Mouse (Mus musculus) midbrain, embryonic 15.5 days (tissue): ENCODE measurements around the gene H2-M10.6. TPM values are rescaled to one million over a fixed set of nuclear protein-coding genes. Genes with fewer than 3 reads are reported as not detected.

ENCODE experiments used
- ATAC-seq: fragments of 200-750 bp; cut with Nextera tagmentation; replicated peaks from 2 replicates; pipeline ENCODE4 v1.8.0; 2017; ENCODE audit warnings: moderate TSS enrichment
- H3K27ac ChIP-seq: fragments of 300-500 bp; sonication (generic); 2 replicates; pipeline ENCODE4 v1.5.1; 2015; ENCODE audit warnings: mild to moderate bottlenecking, inconsistent platforms
- H3K27me3 ChIP-seq: fragments of 300-500 bp; sonication (generic); replicated peaks from 2 replicates; pipeline ENCODE4 v1.6.1; 2015; ENCODE audit warnings: inconsistent platforms
- H3K36me3 ChIP-seq: fragments of 300-500 bp; sonication (generic); replicated peaks from 2 replicates; pipeline ENCODE4 v1.6.1; 2015; ENCODE audit warnings: inconsistent platforms
- H3K4me1 ChIP-seq: fragments of 300-500 bp; sonication (generic); 2 replicates; pipeline ENCODE4 v1.6.1; 2015; ENCODE audit warnings: inconsistent platforms
- H3K4me2 ChIP-seq: fragments of 300-500 bp; sonication (generic); 2 replicates; pipeline ENCODE4 v1.6.1; 2015; ENCODE audit warnings: inconsistent platforms, mild to moderate bottlenecking, moderate library complexity
- H3K4me3 ChIP-seq: fragments of 300-500 bp; sonication (generic); 2 replicates; pipeline ENCODE4 v1.5.1; 2015; ENCODE audit warnings: mild to moderate bottlenecking, inconsistent platforms
- H3K9ac ChIP-seq: fragments of 300-500 bp; sonication (generic); 2 replicates; pipeline ENCODE4 v1.6.1; 2015; ENCODE audit warnings: mild to moderate bottlenecking, inconsistent platforms
- H3K9me3 ChIP-seq: fragments of 300-500 bp; sonication (generic); 2 replicates; pipeline ENCODE4 v1.6.1; 2016; ENCODE audit warnings: inconsistent platforms
- WGBS: fragments of 180-500 bp; shearing (Covaris S2); methylation state at CpG from one replicate; pipeline ENCODE4 v1.1.7; 2015; ENCODE audit warnings: mixed read lengths; 5-methylcytosine and 5-hydroxymethylcytosine counted together
- polyA plus RNA-seq: library from polyadenylated mRNA; unstranded; fragments of >200 nt; fragmentation: Nextera tagmentation; extraction: Ambion mirVana; gene quantifications from 2 replicates; pipeline ENCODE4 v1.2.1, GENCODE M21; 2015

The H2-M10.6 gene
- polyA plus RNA-seq, 1 experiment from 2014 or later = not detected

DNA sequence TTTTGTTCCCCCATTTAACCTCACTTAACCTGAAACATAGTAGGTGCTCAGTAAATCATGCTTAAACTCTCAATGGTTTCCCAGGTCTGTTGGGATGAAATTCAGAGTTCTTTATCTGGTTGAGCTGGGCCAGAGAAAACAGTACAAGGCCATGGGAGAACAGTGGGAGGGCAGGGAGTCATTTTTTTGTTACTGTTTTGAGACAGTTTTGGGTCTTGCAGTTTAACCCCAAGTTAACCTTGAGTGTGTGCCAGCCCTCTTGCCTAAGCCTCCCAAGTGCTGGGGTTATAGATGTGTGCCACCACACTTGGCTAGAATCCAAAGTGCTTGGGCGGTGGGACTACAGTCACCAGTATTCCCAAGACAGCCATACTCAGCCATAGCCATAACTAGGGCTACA is 32.8 kb downstream of the H2-M10.6 start:
- Histone ChIP-seq H3K27me3 (no peaks in the 10 kb centered on the region), H3K4me1 (no peaks in the 10 kb centered on the region), H3K9me3 (no peaks in the 10 kb centered on the region), H3K36me3 (no peaks in the 10 kb centered on the region), H3K9ac (no peak overlapping the region), H3K4me2 (no peak overlapping the region), H3K4me3 (no peak overlapping the region), H3K27ac (no peak overlapping the region)
- WGBS = 88% methylated on average over 1 of the region's 1 CpGs
- no peak for ATAC-seq

DNA sequence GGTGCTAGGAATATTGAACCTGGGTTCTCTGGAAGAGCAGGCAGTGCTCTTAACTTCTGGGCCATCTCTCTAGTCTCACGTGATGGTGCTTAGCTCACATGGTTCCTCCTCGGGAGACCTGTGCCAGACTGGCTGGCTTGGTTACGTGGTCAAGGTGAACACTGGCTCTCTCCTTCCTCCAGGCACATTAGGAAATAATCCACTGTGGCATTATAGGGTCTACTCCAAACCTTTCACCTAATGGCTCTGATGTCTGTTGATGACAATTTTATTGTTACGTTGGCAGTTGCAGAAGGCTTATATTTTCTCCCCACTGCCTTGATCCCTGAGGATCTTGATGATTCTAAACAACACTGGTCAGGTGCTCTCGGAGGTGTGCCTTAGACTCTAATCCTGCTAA is 36.9 kb downstream of the H2-M10.6 start:
- Histone ChIP-seq H3K4me3 (no peak overlapping the region), H3K36me3 (peaks cover 23% of the 10 kb centered on the region), H3K9me3 (no peaks in the 10 kb centered on the region), H3K9ac (no peak overlapping the region), H3K27me3 (no peaks in the 10 kb centered on the region), H3K4me2 (no peak overlapping the region), H3K4me1 (no peaks in the 10 kb centered on the region), H3K27ac (no peak overlapping the region)
- 85% methylated on average over 5 of the region's 5 CpGs for WGBS
- no peak for ATAC-seq

DNA sequence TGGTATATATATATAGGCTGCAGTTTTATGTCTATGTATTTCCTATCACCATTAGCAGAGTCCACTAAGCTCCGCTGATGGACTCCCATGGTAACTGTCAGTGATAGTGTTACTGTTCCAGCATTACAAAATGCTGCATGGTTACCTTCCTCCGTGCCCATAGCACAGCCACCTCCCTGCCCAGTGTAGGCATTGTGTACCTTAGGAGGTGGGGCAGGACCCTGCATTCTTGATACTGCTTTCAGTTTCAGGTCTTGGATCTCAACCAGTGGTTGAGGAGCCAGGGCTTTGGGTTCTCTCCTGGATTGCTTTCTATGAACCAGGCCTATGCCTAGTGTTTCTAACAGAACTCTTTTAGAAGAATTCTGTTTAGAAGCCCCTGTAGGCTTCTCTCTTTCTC is 38.0 kb downstream of the H2-M10.6 start:
- no peak overlapping the region for H3K9ac ChIP-seq
- no peaks in the 10 kb centered on the region for H3K9me3 ChIP-seq
- H3K4me1 ChIP-seq = no peaks in the 10 kb centered on the region
- no peak overlapping the region for H3K4me2 ChIP-seq
- no peak for ATAC-seq
- H3K4me3 ChIP-seq = no peak overlapping the region
- WGBS = 89% methylated on average over 2 of the region's 2 CpGs
- no peaks in the 10 kb centered on the region for H3K27me3 ChIP-seq
- peaks cover 23% of the 10 kb centered on the region for H3K36me3 ChIP-seq
- no peak overlapping the region for H3K27ac ChIP-seq

DNA sequence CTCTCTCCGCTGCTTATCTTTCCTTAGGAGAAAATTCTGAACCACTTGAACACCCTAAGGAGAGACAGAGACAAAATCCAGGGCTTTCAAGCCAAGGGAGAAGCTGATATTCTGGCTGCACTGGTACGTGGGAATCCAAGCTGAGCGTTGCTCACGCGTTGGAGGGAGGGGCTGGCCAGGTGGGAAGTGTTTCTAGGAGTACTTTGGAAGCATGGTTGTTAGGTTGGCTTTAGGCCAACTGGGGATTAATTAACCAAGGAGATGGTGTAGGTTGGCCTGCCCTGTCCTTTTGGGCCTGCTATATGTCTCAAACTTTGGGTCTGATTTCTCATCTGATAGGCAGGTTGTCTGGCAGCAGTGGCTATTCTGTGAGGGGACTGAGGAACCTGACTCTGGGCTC is 39.2 kb downstream of the H2-M10.6 start:
- Histone ChIP-seq H3K27me3 (no peaks in the 10 kb centered on the region), H3K36me3 (peaks cover 32% of the 10 kb centered on the region), H3K4me1 (no peaks in the 10 kb centered on the region), H3K4me3 (no peak overlapping the region), H3K9me3 (no peaks in the 10 kb centered on the region), H3K27ac (no peak overlapping the region), H3K9ac (no peak overlapping the region), H3K4me2 (no peak overlapping the region)
- 89% methylated on average over 5 of the region's 5 CpGs for WGBS
- no peak for ATAC-seq

DNA sequence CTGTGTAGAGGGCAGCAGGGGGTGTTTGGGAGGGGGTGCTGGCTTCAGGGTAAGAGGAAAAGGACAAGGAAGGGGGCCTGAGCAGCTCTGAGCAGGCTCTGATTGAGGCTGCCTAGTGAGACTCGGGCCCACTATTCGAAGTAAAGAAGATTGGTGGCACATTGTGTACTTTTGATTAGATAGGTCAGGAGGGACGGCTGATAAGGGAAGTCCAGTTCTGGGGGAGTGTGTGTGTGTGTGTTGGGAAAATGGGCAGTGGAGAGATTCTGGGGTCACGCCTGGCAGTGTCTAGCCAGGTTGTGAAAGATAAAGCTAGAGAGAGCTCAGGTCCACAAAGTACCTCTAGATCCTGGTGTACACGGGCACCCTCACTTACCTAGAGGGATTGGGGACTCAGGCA is 39.7 kb downstream of the H2-M10.6 start:
- Histone ChIP-seq H3K9me3 (no peaks in the 10 kb centered on the region), H3K27ac (no peak overlapping the region), H3K4me2 (no peak overlapping the region), H3K4me3 (no peak overlapping the region), H3K4me1 (no peaks in the 10 kb centered on the region), H3K9ac (no peak overlapping the region), H3K36me3 (peaks cover 36% of the 10 kb centered on the region), H3K27me3 (no peaks in the 10 kb centered on the region)
- WGBS = 93% methylated on average over 5 of the region's 5 CpGs
- ATAC-seq = no peak

DNA sequence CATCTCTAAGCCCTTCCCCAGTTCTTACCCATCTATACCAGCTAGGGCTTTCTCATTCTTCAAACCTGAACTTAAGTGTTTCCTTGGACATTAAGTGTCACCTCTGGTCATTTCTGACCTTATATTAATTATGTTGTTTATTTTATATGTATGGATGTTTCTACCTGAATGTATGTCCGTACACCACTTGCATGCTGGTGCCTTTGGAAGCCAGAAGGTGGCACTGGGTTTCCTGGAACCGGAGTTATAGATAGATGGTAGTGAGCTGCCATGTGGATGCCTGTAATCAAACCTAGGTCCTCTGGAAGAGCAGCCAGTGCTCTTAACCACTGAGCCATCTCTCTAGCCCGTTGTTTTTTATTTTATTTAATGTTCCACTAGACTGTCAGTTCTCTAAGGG is 43.5 kb downstream of the H2-M10.6 start:
- Histone ChIP-seq H3K27me3 (no peaks in the 10 kb centered on the region), H3K4me2 (no peak overlapping the region), H3K4me3 (no peak overlapping the region), H3K9ac (no peak overlapping the region), H3K9me3 (no peaks in the 10 kb centered on the region), H3K27ac (no peak overlapping the region), H3K4me1 (no peaks in the 10 kb centered on the region), H3K36me3 (peaks cover 65% of the 10 kb centered on the region)
- 95% methylated on average over 3 of the region's 3 CpGs for WGBS
- no peak for ATAC-seq

DNA sequence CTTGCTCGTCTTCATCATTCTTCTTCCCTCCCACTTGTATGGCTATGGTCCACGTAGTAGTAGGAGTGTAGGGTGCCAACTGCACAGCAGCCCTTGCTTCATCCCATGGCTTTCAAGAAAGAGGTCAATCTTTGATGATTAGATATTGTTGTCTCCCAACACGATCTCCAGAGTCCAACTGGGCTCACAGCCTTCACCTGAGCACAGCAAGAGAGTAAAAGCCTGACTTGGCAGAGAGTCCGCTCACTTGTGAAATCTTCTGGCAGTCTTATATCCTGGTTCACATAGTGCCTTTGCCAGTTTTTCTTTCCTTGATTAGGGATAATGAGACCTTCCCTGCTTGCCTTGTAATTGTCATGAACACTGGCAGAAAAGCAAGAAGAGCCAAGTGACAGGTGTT is 44.3 kb downstream of the H2-M10.6 start:
- H3K9me3 ChIP-seq = no peaks in the 10 kb centered on the region
- H3K4me1 ChIP-seq = no peaks in the 10 kb centered on the region
- H3K4me3 ChIP-seq = no peak overlapping the region
- no peak for ATAC-seq
- peaks cover 58% of the 10 kb centered on the region for H3K36me3 ChIP-seq
- H3K4me2 ChIP-seq = no peak overlapping the region
- H3K9ac ChIP-seq = no peak overlapping the region
- no peaks in the 10 kb centered on the region for H3K27me3 ChIP-seq
- WGBS = 91% methylated on average over 4 of the region's 4 CpGs
- no peak overlapping the region for H3K27ac ChIP-seq

DNA sequence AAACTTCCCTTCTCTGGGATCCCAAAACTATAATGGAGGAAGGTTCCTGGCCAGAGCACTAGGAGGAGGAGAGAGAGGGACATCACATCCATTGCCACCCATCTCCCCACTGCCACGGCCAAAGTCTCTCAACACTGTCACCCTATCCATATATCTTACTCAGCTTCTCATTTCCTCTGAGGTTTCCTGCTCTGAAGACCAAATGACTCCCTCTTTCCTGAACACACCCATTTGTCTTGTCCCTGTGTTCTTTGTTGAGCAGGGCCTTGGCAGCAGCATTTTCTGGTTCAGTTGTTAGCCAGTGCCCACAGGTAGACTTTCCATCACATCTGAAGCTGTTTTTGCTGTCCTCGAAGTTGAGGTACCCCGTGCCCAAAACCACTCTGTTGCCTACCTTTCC is 46.2 kb downstream of the H2-M10.6 start:
- H3K27ac ChIP-seq = no peak overlapping the region
- WGBS = 94% methylated on average over 3 of the region's 3 CpGs
- no peaks in the 10 kb centered on the region for H3K4me1 ChIP-seq
- no peaks in the 10 kb centered on the region for H3K27me3 ChIP-seq
- no peak overlapping the region for H3K4me2 ChIP-seq
- no peak overlapping the region for H3K9ac ChIP-seq
- H3K36me3 ChIP-seq = peaks cover 41% of the 10 kb centered on the region
- ATAC-seq = no peak
- H3K4me3 ChIP-seq = no peak overlapping the region
- H3K9me3 ChIP-seq = no peaks in the 10 kb centered on the region

DNA sequence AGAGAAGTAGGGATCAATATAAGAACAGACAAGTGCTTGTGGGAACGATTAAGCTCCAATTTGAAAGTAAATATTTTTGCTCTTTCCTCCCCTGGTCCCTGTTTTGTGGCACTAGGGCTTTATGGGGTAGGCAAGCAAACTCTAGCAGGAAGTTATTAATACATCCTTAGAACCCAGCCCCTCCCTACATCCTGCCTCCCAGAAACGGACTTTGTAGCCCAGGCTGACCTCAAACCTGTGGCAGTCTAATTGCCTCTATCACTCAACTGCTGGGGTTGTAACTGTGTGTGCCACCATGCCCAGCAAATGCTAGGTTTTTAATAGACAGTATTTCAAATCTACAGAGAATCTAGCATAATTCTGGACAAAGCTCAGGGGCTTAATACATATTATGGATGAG is 49.7 kb downstream of the H2-M10.6 start:
- Histone ChIP-seq H3K27ac (no peak overlapping the region), H3K4me3 (no peak overlapping the region), H3K4me1 (peaks cover 2% of the 10 kb centered on the region), H3K36me3 (peaks cover 27% of the 10 kb centered on the region), H3K4me2 (no peak overlapping the region), H3K9ac (no peak overlapping the region), H3K9me3 (no peaks in the 10 kb centered on the region), H3K27me3 (peaks cover 2% of the 10 kb centered on the region; the same call in 1 of the 2 replicates)
- WGBS = 76% methylated on average over 2 of the region's 2 CpGs
- ATAC-seq = 0 out of 2 replicates have a peak, but pooled peaks have one; percentile 31

Other genes starting within 250 kb of the H2-M10.6 start
- not detected in 2 replicates for gene H2-M9, start 169.5 kb upstream of the H2-M10.6 start, polyA plus RNA-seq
- not detected in 2 replicates for gene H2-M1, start 140.0 kb upstream of the H2-M10.6 start, polyA plus RNA-seq
- not detected in 2 replicates for gene H2-M10.5, start 39.3 kb upstream of the H2-M10.6 start, polyA plus RNA-seq
- 46.1 and 51.7 TPM in 2 replicates for gene Trim26, start 25.0 kb downstream of the H2-M10.6 start, polyA plus RNA-seq
- 0.79 and 1.2 TPM in 2 replicates for gene Trim15, start 55.0 kb downstream of the H2-M10.6 start, polyA plus RNA-seq
- 1.2 and 1.5 TPM in 2 replicates for gene Trim10, start 57.4 kb downstream of the H2-M10.6 start, polyA plus RNA-seq
- not detected in 2 replicates for gene Trim40, start 78.0 kb downstream of the H2-M10.6 start, polyA plus RNA-seq
- not detected in 2 replicates for gene Trim31, start 85.9 kb downstream of the H2-M10.6 start, polyA plus RNA-seq
- gene Rnf39, start 130.7 kb downstream of the H2-M10.6 start, polyA plus RNA-seq = 1.1 and 1.7 TPM in 2 replicates
- gene Ppp1r11, start 139.6 kb downstream of the H2-M10.6 start, polyA plus RNA-seq = 163 and 172 TPM in 2 replicates
- 51.0 and 52.7 TPM in 2 replicates for gene Znrd1, start 146.4 kb downstream of the H2-M10.6 start, polyA plus RNA-seq
- 4.7 and 4.9 TPM in 2 replicates for gene Znrd1as, start 146.4 kb downstream of the H2-M10.6 start, polyA plus RNA-seq
- gene 2410137M14Rik, start 169.1 kb downstream of the H2-M10.6 start, polyA plus RNA-seq = 0.40 and 0.68 TPM in 2 replicates
- gene H2-M5, start 177.4 kb downstream of the H2-M10.6 start, polyA plus RNA-seq = 3.4 and 3.8 TPM in 2 replicates
- gene Zfp57, start 189.0 kb downstream of the H2-M10.6 start, polyA plus RNA-seq = 289 and 324 TPM in 2 replicates
- 2.4 and 3.7 TPM in 2 replicates for gene Mog, start 211.2 kb downstream of the H2-M10.6 start, polyA plus RNA-seq
- gene Gabbr1, start 233.8 kb downstream of the H2-M10.6 start, polyA plus RNA-seq = 86.4 and 88.8 TPM in 2 replicates